Mouse (Mus musculus): Measurements from ENCODE around the gene Atpaf1.

GRCm38 (mm10) chr4:115863880-115864279 lies 79.3 kb downstream of the Atpaf1 start:
- TF ChIP-seq CTCF (IDR thresholded peaks at IDR 0.05; ENCODE audit: extremely low read depth, insufficient read depth, low read length) (no peak), POLR2A (IDR thresholded peaks at IDR 0.05; ENCODE audit: extremely low read depth, insufficient read depth, low read length) (no peak)

Measured in cortical plate, adult 2 months (tissue).